Mouse (Mus musculus): ENCODE measurements around the gene Ddx5.

GRCm38 (mm10) chr11:106755583-106755982, 33.4 kb downstream of the Ddx5 start:
- TF ChIP-seq CTCF (IDR thresholded peaks at IDR 0.05; ENCODE audit: low read depth) (no peak), EP300 (IDR thresholded peaks at IDR 0.05; ENCODE audit: low read depth) (no peak)

All from heart, postnatal 0 days (tissue).